ENCODE assay signal across 8 mouse cellular contexts in the genomic region with DNA sequence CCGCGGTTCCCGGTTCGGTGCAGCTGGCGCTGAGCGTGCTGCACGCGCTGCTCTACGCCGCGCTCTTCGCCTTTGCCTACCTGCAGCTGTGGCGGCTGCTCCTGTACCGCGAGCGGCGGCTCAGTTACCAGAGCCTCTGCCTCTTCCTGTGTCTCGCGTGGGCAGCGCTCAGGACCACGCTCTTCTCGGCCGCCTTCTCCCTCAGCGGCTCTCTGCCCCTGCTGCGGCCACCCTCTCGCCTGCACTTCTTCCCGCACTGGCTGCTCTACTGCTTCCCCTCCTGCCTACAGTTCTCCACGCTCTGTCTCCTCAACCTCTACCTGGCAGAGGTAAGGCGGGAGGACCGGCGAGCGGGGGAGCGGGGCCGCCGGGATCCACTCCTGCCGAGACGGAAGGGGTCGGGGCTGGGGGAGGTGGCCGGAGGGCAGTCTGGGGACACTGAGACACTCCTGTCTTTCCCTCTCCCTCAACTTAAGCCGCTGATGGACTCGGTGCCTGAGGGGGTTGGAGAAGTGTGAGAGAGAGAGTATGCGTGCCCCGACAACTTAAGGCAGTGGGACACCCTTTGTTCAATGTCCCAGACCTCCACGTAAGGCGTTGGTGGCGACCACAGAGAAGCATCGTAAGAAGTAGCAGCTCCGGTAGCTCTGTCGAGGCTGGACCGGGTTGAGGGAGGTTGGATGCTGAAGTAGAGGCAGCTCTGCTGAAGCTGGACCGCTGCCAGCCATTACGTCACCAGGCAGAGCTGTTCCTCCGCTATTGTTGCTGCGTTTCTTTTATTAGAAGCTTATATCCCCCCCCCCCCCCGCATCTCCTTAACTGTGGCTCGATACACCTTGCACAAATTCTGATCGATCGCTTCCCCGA. TPM values are rescaled to one million over a fixed set of nuclear protein-coding genes. Genes with fewer than 3 reads are reported as not detected.
DNase-seq lines count a peak whose midpoint lies in the region; ATAC-seq and TF ChIP-seq lines count a peak whose summit lies in the region.

A gene (minus strand): TSS at position 239 of the 867 bp plus-strand sequence.

- ATAC-seq in hindbrain, postnatal 0 days = peak; percentile 25

- no peaks in the 10 kb centered on the region for H3K27me3 ChIP-seq in hindbrain, postnatal 0 days (ENCODE audit: insufficient read depth, low read length)

- H3K36me3 ChIP-seq in hindbrain, postnatal 0 days (ENCODE audit: insufficient read depth, low read length) = no peaks in the 10 kb centered on the region

- peak; percentile 82 for DNase-seq in T-cell, adult 2 months (ENCODE audit: low spot score)
- peak; percentile 65 to 86 for DNase-seq in cerebellum, postnatal 4 days (ENCODE audit: low spot score in 2 of 2)
- DNase-seq in gastrocnemius, adult 8-10 months (ENCODE audit: low spot score in 2 of 2) = peak; percentile 37 to 57
- DNase-seq in hindbrain, postnatal 0 days (ENCODE audit: low spot score) = peak; percentile 92
- DNase-seq in left cerebral cortex, adult 18-20 months (ENCODE audit: low spot score in 2 of 2) = peak; percentile 76 to 79
- DNase-seq in lung, postnatal 4 days = peak; percentile 83 to 84
- peak; percentile 91 for DNase-seq in retina, postnatal 1 day
- DNase-seq in thymus, postnatal 4 days = peak; percentile 76

- H3K27ac ChIP-seq in hindbrain, postnatal 0 days = peak within 1 kb of the TSS; percentile 98

- 0 out of 2 replicates have a peak, but pooled peaks cover 5% of the 10 kb centered on the region for H3K4me1 ChIP-seq in hindbrain, postnatal 0 days (ENCODE audit: insufficient read depth, low read length)

- H3K9me3 ChIP-seq in hindbrain, postnatal 0 days (ENCODE audit: low read length) = no peaks in the 10 kb centered on the region

- under 1% methylated on average over 56 of the region's 59 CpGs for WGBS in hindbrain, postnatal 0 days

- TF ChIP-seq CTCF in hindbrain, postnatal 0 days (IDR thresholded peaks at IDR 0.05; ENCODE audit: low read depth) = no peak

- H3K9ac ChIP-seq in hindbrain, postnatal 0 days (replicated peaks; ENCODE audit: low read length) = peak within 1 kb of the TSS; percentile 97

- peak within 1 kb of the TSS; percentile 72 for H3K4me2 ChIP-seq in hindbrain, postnatal 0 days (ENCODE audit: low read depth, low read length)

- peak within 1 kb of the TSS; percentile 77 for H3K4me3 ChIP-seq in hindbrain, postnatal 0 days (ENCODE audit: low read length)

RNA-seq across cellular contexts. Expression of the gene that starts here (rescaled TPM):
- 10 to 100 TPM in 2 of 4 experiments, 1 to 10 TPM in 2; 8.4 to 15.6 (median 9.9) TPM for total RNA-seq in gastrocnemius, adult 8-10 months (2022)
- 40.9 and 54.2 TPM in 2 replicates for total RNA-seq in hindbrain, postnatal 0 days (2014; rRNA removed)
- 33.6 and 33.7 TPM in 2 replicates for polyA plus RNA-seq in hindbrain, postnatal 0 days (2015; fragmentation: Nextera tagmentation; extraction: Ambion mirVana)
- 10 to 100 TPM; 60.6 to 66.5 TPM for total RNA-seq in left cerebral cortex, adult 18-20 months (2021)

Comparison
In these comparisons a context has a peak if more than half of its experiments do, and no peak if none do; other contexts are left out.
1. Peak in every context shown above with its lines: DNase-seq, ATAC-seq, H3K4me3 ChIP-seq and H3K27ac ChIP-seq.